Mouse (Mus musculus) hindbrain, embryonic 13.5 days (tissue): ENCODE results near the gene Spag5. TPM values are rescaled to one million over a fixed set of nuclear protein-coding genes. Genes with fewer than 3 reads are reported as not detected.
"Not testable (repeated sequence)": the region's sequence is repeated elsewhere in the genome, so short reads cannot be mapped to it uniquely, and the experiment has no call there.

Experiments
- ATAC-seq: fragments of 200-750 bp; cut with Nextera tagmentation; 2 replicates; pipeline ENCODE4 v1.8.0; 2017; ENCODE audit warnings: moderate TSS enrichment; ENCODE audit not compliant: low FRiP score
- H3K27ac ChIP-seq: fragments of 300-500 bp; sonication (generic); 2 replicates; pipeline ENCODE4 v1.5.1; 2015; ENCODE audit warnings: inconsistent platforms, mild to moderate bottlenecking, moderate library complexity
- H3K27me3 ChIP-seq: fragments of 300-500 bp; sonication (generic); 2 replicates; pipeline ENCODE4 v1.6.1; 2015; ENCODE audit warnings: mild to moderate bottlenecking, inconsistent platforms
- H3K36me3 ChIP-seq: fragments of 300-500 bp; sonication (generic); 2 replicates; pipeline ENCODE4 v1.6.1; 2015; ENCODE audit warnings: mild to moderate bottlenecking, inconsistent platforms
- H3K4me1 ChIP-seq: fragments of 300-500 bp; sonication (generic); replicated peaks from 2 replicates; pipeline ENCODE4 v1.6.1; 2015; ENCODE audit warnings: inconsistent platforms
- H3K4me2 ChIP-seq: fragments of 300-500 bp; sonication (generic); 2 replicates; pipeline ENCODE4 v1.6.1; 2015; ENCODE audit warnings: inconsistent platforms, mild to moderate bottlenecking, moderate library complexity
- H3K4me3 ChIP-seq: fragments of 300-500 bp; sonication (generic); 2 replicates; pipeline ENCODE4 v1.5.1; 2015; ENCODE audit warnings: mild to moderate bottlenecking, inconsistent platforms
- H3K9ac ChIP-seq: fragments of 300-500 bp; sonication (generic); 2 replicates; pipeline ENCODE4 v1.6.1; 2015; ENCODE audit warnings: mild to moderate bottlenecking, inconsistent platforms
- H3K9me3 ChIP-seq: fragments of 300-500 bp; sonication (generic); 2 replicates; pipeline ENCODE4 v1.6.1; 2016; ENCODE audit warnings: inconsistent platforms
- WGBS: fragments of 180-500 bp; shearing (Covaris S2); methylation state at CpG from one replicate; pipeline ENCODE4 v1.1.7; 2015; 5-methylcytosine and 5-hydroxymethylcytosine counted together
- polyA plus RNA-seq: library from polyadenylated mRNA; unstranded; fragments of >200 nt; fragmentation: Nextera tagmentation; extraction: Ambion mirVana; gene quantifications from 2 replicates; pipeline ENCODE4 v1.2.1, GENCODE M21; 2015

Gene Spag5
- polyA plus RNA-seq, result 9.9 and 10.2 TPM in 2 replicates

- Histone ChIP-seq H3K9ac (peak within 1 kb of the TSS; percentile 64), H3K36me3 (0 out of 2 replicates have a peak, but pooled peaks cover 8% of the 10 kb centered on the region), H3K4me3 (peak within 1 kb of the TSS; percentile 60), H3K4me1 (peaks cover 10% of the 10 kb centered on the region), H3K27me3 (no peaks in the 10 kb centered on the region), H3K4me2 (peak within 1 kb of the TSS; percentile 99), H3K9me3 (no peaks in the 10 kb centered on the region), H3K27ac (peak within 1 kb of the TSS; percentile 58)
- under 1% methylated on average over 49 of the region's 49 CpGs for WGBS
- ATAC-seq, result peak; percentile 99
These were observed at the start of gene Spag5 for GRCm38 (mm10) chr11:78301357-78302084. Gene Spag5, plus strand, starts transcription at chr11:78301529.

- no peak for ATAC-seq
- no peaks in the 10 kb centered on the region for H3K9me3 ChIP-seq
These were observed 44.7 kb upstream of the Spag5 start for GRCm38 (mm10) chr11:78256618-78257017.

GRCm38 (mm10) chr11:78260489-78261258, 40.7 kb upstream of the Spag5 start:
- Histone ChIP-seq H3K4me3 (peak overlapping the region; percentile 81), H3K4me1 (peaks cover 12% of the 10 kb centered on the region), H3K9ac (no peak overlapping the region), H3K9me3 (no peaks in the 10 kb centered on the region), H3K27ac (no peak overlapping the region), H3K36me3 (peaks cover 30% of the 10 kb centered on the region), H3K27me3 (peaks cover 10% of the 10 kb centered on the region), H3K4me2 (peak overlapping the region; percentile 69)
- ATAC-seq, result no peak
- 94% methylated on average over 2 of the region's 2 CpGs for WGBS

More at GRCm38 (mm10) chr11:78256618-78257017, 44.7 kb upstream of the Spag5 start:
- peaks cover 35% of the 10 kb centered on the region for H3K36me3 ChIP-seq
- no peaks in the 10 kb centered on the region for H3K4me1 ChIP-seq
- no peak overlapping the region for H3K4me3 ChIP-seq
- no peak overlapping the region for H3K27ac ChIP-seq
- peaks cover 10% of the 10 kb centered on the region for H3K27me3 ChIP-seq
- WGBS, result 100% methylated on average over 1 of the region's 1 CpGs
- H3K4me2 ChIP-seq, result no peak overlapping the region
- H3K9ac ChIP-seq, result no peak overlapping the region

GRCm38 (mm10) chr11:78261380-78262352, 39.7 kb upstream of the Spag5 start, which contains the start of gene 2610507B11Rik:
Gene 2610507B11Rik, plus strand, starts transcription at chr11:78261752.
- peak within 1 kb of the TSS; percentile 88 for H3K27ac ChIP-seq
- peaks cover 10% of the 10 kb centered on the region for H3K27me3 ChIP-seq
- ATAC-seq, result peak; percentile 97
- no peaks in the 10 kb centered on the region for H3K9me3 ChIP-seq
- under 1% methylated on average over 93 of the region's 115 CpGs for WGBS
- H3K9ac ChIP-seq, result peak within 1 kb of the TSS; percentile 87
- peaks cover 12% of the 10 kb centered on the region for H3K4me1 ChIP-seq
- peaks cover 33% of the 10 kb centered on the region for H3K36me3 ChIP-seq
- H3K4me3 ChIP-seq, result peak within 1 kb of the TSS; percentile 81
- H3K4me2 ChIP-seq, result peak within 1 kb of the TSS; percentile 69

- peak overlapping the region; percentile 81 for H3K4me3 ChIP-seq
- peaks cover 41% of the 10 kb centered on the region for H3K36me3 ChIP-seq
- WGBS, result 4% methylated on average over 8 of the region's 8 CpGs
- peak overlapping the region; percentile 87 for H3K9ac ChIP-seq
- H3K27ac ChIP-seq, result peak overlapping the region; percentile 23; the same call in 1 of the 2 replicates
- peaks cover 12% of the 10 kb centered on the region for H3K4me1 ChIP-seq
- H3K27me3 ChIP-seq, result peaks cover 10% of the 10 kb centered on the region
- peak overlapping the region; percentile 69 for H3K4me2 ChIP-seq
- no peaks in the 10 kb centered on the region for H3K9me3 ChIP-seq
- no peak for ATAC-seq
These were observed 38.8 kb upstream of the Spag5 start for GRCm38 (mm10) chr11:78262550-78262949.

GRCm38 (mm10) chr11:78265571-78265970, 35.8 kb upstream of the Spag5 start:
- Histone ChIP-seq H3K4me2 (no peak overlapping the region), H3K36me3 (peaks cover 69% of the 10 kb centered on the region), H3K27ac (no peak overlapping the region), H3K4me3 (no peak overlapping the region), H3K27me3 (no peaks in the 10 kb centered on the region), H3K9ac (no peak overlapping the region), H3K9me3 (no peaks in the 10 kb centered on the region), H3K4me1 (peaks cover 12% of the 10 kb centered on the region)
- no peak for ATAC-seq
- 96% methylated on average over 6 of the region's 6 CpGs for WGBS

- Histone ChIP-seq H3K36me3 (peaks cover 94% of the 10 kb centered on the region), H3K27ac (no peak overlapping the region), H3K4me2 (no peak overlapping the region), H3K4me3 (no peak overlapping the region), H3K9me3 (no peaks in the 10 kb centered on the region), H3K9ac (no peak overlapping the region), H3K4me1 (peaks cover 4% of the 10 kb centered on the region), H3K27me3 (no peaks in the 10 kb centered on the region)
- WGBS, result 90% methylated on average over 13 of the region's 13 CpGs
- no peak for ATAC-seq
These were observed 29.3 kb upstream of the Spag5 start for GRCm38 (mm10) chr11:78271986-78272385.

GRCm38 (mm10) chr11:78275596-78275995, 25.7 kb upstream of the Spag5 start:
- WGBS, result 100% methylated on average over 1 of the region's 1 CpGs
- Histone ChIP-seq H3K4me3 (no peak overlapping the region), H3K9ac (no peak overlapping the region), H3K4me1 (peaks cover 4% of the 10 kb centered on the region), H3K9me3 (no peaks in the 10 kb centered on the region), H3K36me3 (peaks cover 96% of the 10 kb centered on the region), H3K27ac (no peak overlapping the region), H3K27me3 (no peaks in the 10 kb centered on the region), H3K4me2 (no peak overlapping the region)
- ATAC-seq, result no peak

GRCm38 (mm10) chr11:78276169-78276568, 25.2 kb upstream of the Spag5 start:
- peaks cover 98% of the 10 kb centered on the region for H3K36me3 ChIP-seq
- not testable (repeated sequence) for ATAC-seq, H3K4me1 ChIP-seq, H3K9ac ChIP-seq, H3K27ac ChIP-seq, H3K4me3 ChIP-seq, H3K27me3 ChIP-seq, H3K9me3 ChIP-seq, H3K4me2 ChIP-seq
- WGBS, result 92% methylated on average over 4 of the region's 4 CpGs

GRCm38 (mm10) chr11:78278853-78279252, 22.5 kb upstream of the Spag5 start:
- 91% methylated on average over 7 of the region's 7 CpGs for WGBS
- no peaks in the 10 kb centered on the region for H3K4me1 ChIP-seq

GRCm38 (mm10) chr11:78279586-78279985, 21.7 kb upstream of the Spag5 start:
- H3K4me3 ChIP-seq, result no peak overlapping the region
- H3K4me1 ChIP-seq, result no peaks in the 10 kb centered on the region
- peaks cover 98% of the 10 kb centered on the region for H3K36me3 ChIP-seq
- no peak overlapping the region for H3K27ac ChIP-seq
- no peaks in the 10 kb centered on the region for H3K9me3 ChIP-seq
- H3K9ac ChIP-seq, result no peak overlapping the region
- H3K4me2 ChIP-seq, result no peak overlapping the region
- 89% methylated on average over 4 of the region's 4 CpGs for WGBS
- ATAC-seq, result no peak
- no peaks in the 10 kb centered on the region for H3K27me3 ChIP-seq

More at GRCm38 (mm10) chr11:78278853-78279252, 22.5 kb upstream of the Spag5 start:
- no peaks in the 10 kb centered on the region for H3K9me3 ChIP-seq
- ATAC-seq, result no peak
- no peak overlapping the region for H3K9ac ChIP-seq
- H3K4me3 ChIP-seq, result no peak overlapping the region
- H3K27ac ChIP-seq, result no peak overlapping the region
- peaks cover 98% of the 10 kb centered on the region for H3K36me3 ChIP-seq
- no peak overlapping the region for H3K4me2 ChIP-seq
- no peaks in the 10 kb centered on the region for H3K27me3 ChIP-seq
